Mouse (Mus musculus) spleen, postnatal 4 days (tissue): ENCODE measurements at regions not wholly inside any gene's neighbourhood (a gene's known extent, or its start where the extent isn't known, plus 50 kb on each side); places are given as distances from the start of the nearest gene placed in this dataset.
A peak's percentile ranks its signal among the peaks of the same experiment; 100 is the strongest.

Experiments
- DNase-seq, 2 experiments: peaks; one replicate each; pipeline ENCODE4 v3.0.0; 2022; ENCODE audit warnings: low spot score in 2 of 2

DNA sequence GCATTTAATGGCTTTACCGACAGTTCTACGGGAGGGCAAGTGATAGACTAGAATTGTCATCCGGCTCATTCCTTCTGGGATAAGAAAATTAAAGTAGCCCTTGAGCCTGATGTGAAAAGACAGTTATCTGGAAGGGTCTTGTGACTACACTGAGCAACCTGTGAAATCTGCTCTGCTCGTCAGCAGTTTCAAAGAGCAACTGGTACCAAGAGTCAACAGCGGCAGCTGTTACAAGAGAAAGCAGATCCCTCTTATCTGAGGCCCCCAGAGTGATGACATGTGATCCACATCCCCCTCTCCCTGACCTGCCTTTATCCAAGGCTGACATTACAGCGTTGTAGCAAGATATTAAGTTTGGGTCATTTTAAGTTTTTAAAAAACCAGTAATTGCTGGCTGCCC lies 52.6 kb upstream of the Unc13c start:
- no peak for DNase-seq

DNA sequence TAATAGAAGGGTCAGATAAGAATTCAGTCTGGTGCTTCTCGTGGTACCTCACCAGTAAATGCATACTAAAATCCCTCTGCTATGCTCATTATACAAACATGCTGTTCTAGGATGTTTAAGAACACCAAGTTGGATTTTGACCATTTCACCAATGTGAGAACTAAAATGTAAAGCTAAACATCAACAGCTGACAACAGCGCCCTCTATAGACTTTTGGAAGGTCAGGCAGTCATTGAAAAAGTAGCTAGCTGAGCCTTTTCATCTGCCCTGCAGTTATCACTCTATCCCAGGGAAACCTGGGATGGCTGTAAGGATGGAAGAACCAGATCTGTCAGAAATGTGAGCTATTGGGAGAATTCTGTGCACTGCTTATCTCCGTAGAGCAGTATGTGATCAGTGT lies 55.2 kb upstream of the Unc13c start:
- DNase-seq, result peak in 1 of 2 experiments; percentile 1

DNA sequence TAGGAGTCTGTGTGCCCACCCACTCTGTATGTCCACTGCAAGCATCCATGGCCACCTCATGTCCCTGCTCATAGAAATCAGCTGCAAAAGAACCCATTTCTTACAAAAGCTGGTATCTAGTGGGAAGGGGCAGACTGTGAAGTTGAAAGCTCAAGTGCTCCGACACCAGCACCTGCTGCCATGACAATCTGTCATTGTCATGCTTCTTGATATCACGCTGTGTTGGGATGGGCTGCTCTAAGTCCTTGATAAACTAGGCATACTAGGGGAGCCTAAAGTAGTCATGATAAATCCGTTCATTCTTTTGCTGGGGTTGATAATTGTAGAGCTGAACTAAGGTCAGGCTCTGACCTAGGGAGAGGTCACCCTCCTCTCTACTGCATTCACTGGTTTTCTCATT lies 57.4 kb upstream of the Unc13c start:
- DNase-seq, result peak in 1 of 2 experiments; percentile 6

DNA sequence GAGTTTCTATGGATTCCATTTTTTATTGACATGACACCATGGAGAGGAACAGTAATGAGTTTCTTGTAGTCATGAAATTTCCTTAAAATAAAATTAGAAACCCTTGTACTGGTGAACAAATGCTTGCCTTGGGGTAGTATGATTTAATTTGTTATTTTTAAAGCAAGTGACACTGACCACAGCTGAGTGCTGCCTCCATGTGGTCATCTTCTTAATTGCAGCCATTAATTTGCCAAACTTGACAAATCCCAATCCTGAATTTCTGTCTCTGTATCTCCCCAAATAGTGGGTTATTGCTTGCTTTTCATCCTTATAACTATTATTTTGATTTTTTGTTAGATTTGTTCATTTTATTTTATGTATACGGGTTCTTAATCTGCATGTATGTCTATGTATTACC lies 59.7 kb upstream of the Unc13c start:
- peak in 1 of 2 experiments; percentile 24 for DNase-seq

GRCm38 (mm10) chr9:74045936-74046335 lies 64.2 kb upstream of the Wdr72 start:
- no peak for DNase-seq

GRCm38 (mm10) chr9:74049776-74050175 lies 60.4 kb upstream of the Wdr72 start:
- DNase-seq, result no peak

- DNase-seq, result no peak
Observed at GRCm38 (mm10) chr9:74056709-74057108, 53.4 kb upstream of the Wdr72 start.

- no peak for DNase-seq
Observed at GRCm38 (mm10) chr9:74057476-74058076, 52.6 kb upstream of the Wdr72 start.

DNA sequence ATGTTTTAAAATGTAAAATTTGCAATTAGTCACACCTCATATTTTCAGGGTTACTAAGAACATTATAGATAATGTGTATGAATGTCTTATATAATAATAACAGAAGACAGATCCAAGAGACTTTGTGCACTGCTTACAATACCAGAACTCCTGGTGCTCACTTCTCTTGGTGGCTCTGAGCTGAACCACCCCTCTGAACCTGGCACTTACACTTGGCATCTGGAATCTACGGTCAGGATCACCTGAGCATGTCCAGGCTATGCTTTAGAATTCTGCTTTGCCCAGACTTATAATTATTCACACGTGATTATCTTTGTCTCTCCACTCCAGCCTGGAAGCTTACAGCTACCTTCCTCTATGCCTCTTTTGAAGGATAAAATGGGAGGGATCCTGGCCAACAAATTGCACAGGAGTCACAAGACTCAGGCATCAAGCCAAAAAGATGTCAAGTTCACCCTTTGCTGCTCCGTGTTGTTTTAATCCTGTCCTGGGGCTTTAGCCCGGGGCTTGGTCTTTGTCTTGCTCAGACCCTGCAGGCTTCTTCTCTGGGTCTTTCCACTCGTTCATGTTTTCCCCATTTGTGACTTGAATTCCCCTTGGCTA lies 51.8 kb upstream of the Wdr72 start:
- no peak for DNase-seq
